Mouse (Mus musculus) intestine, postnatal 0 days (tissue): Measurements from ENCODE around the gene Rab37. TPM values are rescaled to one million over a fixed set of nuclear protein-coding genes. Genes with fewer than 3 reads are reported as not detected.
A peak's percentile ranks its signal among the peaks of the same experiment; 100 is the strongest.

ENCODE experiments used
- ATAC-seq: fragments of 200-750 bp; cut with Nextera tagmentation; 2 replicates; pipeline ENCODE4 v1.8.0; 2017; ENCODE audit warnings: mild to moderate bottlenecking, moderate TSS enrichment, moderate library complexity
- H3K27ac ChIP-seq: fragments of 300-500 bp; sonication (generic); 2 replicates; pipeline ENCODE4 v1.5.1; 2014; ENCODE audit warnings: mild to moderate bottlenecking, low read depth, low read length, moderate library complexity
- H3K27me3 ChIP-seq: fragments of 300-500 bp; sonication (generic); replicated peaks from 2 replicates; pipeline ENCODE4 v1.6.1; 2014; ENCODE audit warnings: low read length, mixed read lengths; ENCODE audit not compliant: control insufficient read depth, insufficient read depth
- H3K36me3 ChIP-seq: fragments of 300-500 bp; sonication (generic); 2 replicates; pipeline ENCODE4 v1.6.1; 2014; ENCODE audit warnings: mild to moderate bottlenecking, moderate library complexity; ENCODE audit not compliant: control insufficient read depth, insufficient read depth
- H3K4me1 ChIP-seq: fragments of 300-500 bp; sonication (generic); replicated peaks from 2 replicates; pipeline ENCODE4 v1.6.1; 2014; ENCODE audit warnings: antibody characterized with exemption, low read length, mixed read lengths; ENCODE audit not compliant: control insufficient read depth, insufficient read depth
- H3K4me2 ChIP-seq: fragments of 300-500 bp; sonication (generic); replicated peaks from 2 replicates; pipeline ENCODE4 v1.6.1; 2014; ENCODE audit warnings: low read depth, mild to moderate bottlenecking, moderate library complexity
- H3K4me3 ChIP-seq: fragments of 300-500 bp; sonication (generic); 2 replicates; pipeline ENCODE4 v1.5.1; 2014; ENCODE audit warnings: low read depth, low read length
- H3K9ac ChIP-seq: fragments of 300-500 bp; sonication (generic); 2 replicates; pipeline ENCODE4 v1.6.1; 2014; ENCODE audit warnings: mild to moderate bottlenecking, low read depth, low read length
- H3K9me3 ChIP-seq: fragments of 300-500 bp; sonication (generic); 2 replicates; pipeline ENCODE4 v1.6.1; 2016; ENCODE audit warnings: mixed run types; ENCODE audit not compliant: control insufficient read depth
- CTCF ChIP-seq: sonication (generic); IDR thresholded peaks from 2 replicates; pipeline ENCODE4 v1.5.1; 2016; ENCODE audit warnings: low read depth, mild to moderate bottlenecking, control low read depth, antibody characterized with exemption, moderate library complexity
- WGBS: fragments of 180-500 bp; shearing (Covaris S2); extraction: QIAGEN DNeasy Blood & Tissue Kit; methylation state at CpG from one replicate; pipeline ENCODE4 v1.1.7; 2014; 5-methylcytosine and 5-hydroxymethylcytosine counted together
- polyA plus RNA-seq: library from polyadenylated mRNA; unstranded; fragments of >200 nt; fragmentation: Nextera tagmentation; extraction: Ambion mirVana; gene quantifications from 2 replicates; pipeline ENCODE4 v1.2.1, GENCODE M21; 2015

Rab37 gene
- polyA plus RNA-seq, 1 experiment from 2014 or later: 3.7 TPM

DNA sequence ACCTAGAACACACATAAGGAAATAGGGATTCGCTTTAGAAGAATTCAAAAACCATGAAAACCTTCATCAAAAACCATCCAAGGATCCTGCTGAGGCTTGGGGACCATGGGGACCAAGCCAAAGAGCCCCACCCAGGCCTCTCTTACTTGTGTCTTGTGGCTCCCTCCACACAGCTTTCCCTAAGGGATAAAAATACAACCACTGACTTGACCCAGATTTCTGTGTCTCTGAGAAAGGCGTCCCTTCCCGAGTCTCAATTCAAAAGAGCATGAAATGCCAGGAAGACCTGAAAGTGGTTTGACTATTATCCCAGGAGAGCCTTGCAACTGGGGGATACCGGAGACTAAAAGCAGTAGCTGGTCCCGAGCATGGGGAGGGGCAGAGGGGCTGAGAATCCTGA lies 18.2 kb upstream of the Rab37 start:
- H3K27me3 ChIP-seq: no peaks in the 10 kb centered on the region
- H3K36me3 ChIP-seq: no peaks in the 10 kb centered on the region
- no peak overlapping the region for H3K9ac ChIP-seq
- WGBS: 82% methylated on average over 5 of the region's 5 CpGs
- no peak overlapping the region for H3K4me3 ChIP-seq
- no peaks in the 10 kb centered on the region for H3K9me3 ChIP-seq
- H3K4me2 ChIP-seq: no peak overlapping the region
- ATAC-seq: no peak
- H3K4me1 ChIP-seq: peaks cover 2% of the 10 kb centered on the region; the same call in 1 of the 2 replicates
- TF ChIP-seq CTCF: no peak
- no peak overlapping the region for H3K27ac ChIP-seq

DNA sequence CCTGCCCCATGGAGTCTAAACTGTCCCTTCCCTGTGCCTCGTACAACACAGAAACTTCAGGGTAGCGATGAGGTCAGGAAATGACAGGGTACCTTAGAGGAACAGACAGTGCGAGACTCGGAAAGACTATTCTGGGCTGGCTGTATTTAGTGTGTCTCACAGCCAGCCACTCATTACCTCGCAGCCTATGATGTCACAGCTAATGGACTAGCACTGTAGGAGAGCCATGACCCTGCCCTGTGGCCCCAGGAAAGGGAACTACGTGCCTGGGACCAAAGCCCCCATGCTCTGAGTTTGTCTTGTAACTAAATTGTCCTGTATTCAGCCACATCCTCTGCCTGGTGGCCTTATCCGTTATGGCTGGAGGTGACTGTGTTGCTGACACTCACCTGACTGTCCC lies 15.8 kb upstream of the Rab37 start:
- H3K36me3 ChIP-seq: no peaks in the 10 kb centered on the region
- H3K27me3 ChIP-seq: no peaks in the 10 kb centered on the region
- no peak for ATAC-seq
- no peak for TF ChIP-seq CTCF
- no peak overlapping the region for H3K4me3 ChIP-seq
- no peak overlapping the region for H3K27ac ChIP-seq
- no peaks in the 10 kb centered on the region for H3K9me3 ChIP-seq
- no peak overlapping the region for H3K4me2 ChIP-seq
- 35% methylated on average over 7 of the region's 7 CpGs for WGBS
- H3K4me1 ChIP-seq: peaks cover 2% of the 10 kb centered on the region; the same call in 1 of the 2 replicates
- H3K9ac ChIP-seq: no peak overlapping the region

DNA sequence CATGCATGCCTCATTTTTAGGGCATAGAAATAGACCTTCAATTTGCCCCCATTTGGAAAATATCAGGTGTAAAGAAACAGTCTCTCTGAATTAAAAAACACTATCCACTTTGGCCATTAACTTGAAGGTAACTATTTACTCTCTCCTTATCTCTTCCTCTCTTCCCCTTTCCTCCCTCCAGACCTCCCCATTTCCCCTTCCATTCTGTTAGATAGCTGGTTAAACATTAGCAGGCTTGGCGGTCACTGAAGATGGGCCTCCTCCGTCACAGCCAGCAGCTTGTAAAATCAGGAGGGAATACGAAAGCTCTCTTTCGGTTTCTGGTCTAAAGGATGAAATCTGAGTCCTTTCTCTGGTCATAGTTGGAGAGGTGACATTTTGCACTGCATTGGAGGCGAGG lies 15.4 kb upstream of the Rab37 start:
- no peak overlapping the region for H3K27ac ChIP-seq
- H3K4me2 ChIP-seq: no peak overlapping the region
- H3K9me3 ChIP-seq: no peaks in the 10 kb centered on the region
- no peaks in the 10 kb centered on the region for H3K36me3 ChIP-seq
- H3K27me3 ChIP-seq: no peaks in the 10 kb centered on the region
- WGBS: 30% methylated on average over 5 of the region's 5 CpGs
- no peak for ATAC-seq
- TF ChIP-seq CTCF: no peak
- H3K4me1 ChIP-seq: peaks cover 2% of the 10 kb centered on the region; the same call in 1 of the 2 replicates
- H3K4me3 ChIP-seq: no peak overlapping the region
- H3K9ac ChIP-seq: no peak overlapping the region

DNA sequence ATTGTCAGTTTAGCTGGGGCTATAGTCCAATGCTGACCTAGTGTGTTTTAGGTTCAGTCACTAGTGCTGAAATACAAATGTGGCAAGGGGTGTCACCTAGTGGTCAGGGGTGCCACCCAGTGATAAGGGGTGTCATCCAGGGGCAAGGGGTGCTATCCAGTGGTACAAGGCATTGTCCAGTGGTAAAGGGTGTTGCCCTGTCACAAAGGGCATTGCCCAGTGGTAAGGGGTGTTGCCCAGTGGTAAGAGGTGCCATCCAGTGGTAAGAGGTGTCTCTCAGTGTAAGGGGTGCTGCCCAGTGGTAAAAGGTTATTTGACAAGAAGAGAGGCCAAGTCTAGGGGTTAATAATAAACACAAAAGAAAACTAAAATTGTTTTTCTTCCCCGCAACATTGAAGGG lies 13.8 kb upstream of the Rab37 start:
- Histone ChIP-seq H3K9ac (no peak overlapping the region), H3K36me3 (no peaks in the 10 kb centered on the region), H3K4me3 (no peak overlapping the region), H3K27ac (no peak overlapping the region), H3K4me2 (no peak overlapping the region), H3K4me1 (0 out of 2 replicates have a peak, but pooled peaks cover 2% of the 10 kb centered on the region), H3K9me3 (no peaks in the 10 kb centered on the region), H3K27me3 (no peaks in the 10 kb centered on the region; the same call in 1 of the 2 replicates)
- 95% methylated on average over 1 of the region's 1 CpGs for WGBS
- TF ChIP-seq CTCF: no peak
- no peak for ATAC-seq

DNA sequence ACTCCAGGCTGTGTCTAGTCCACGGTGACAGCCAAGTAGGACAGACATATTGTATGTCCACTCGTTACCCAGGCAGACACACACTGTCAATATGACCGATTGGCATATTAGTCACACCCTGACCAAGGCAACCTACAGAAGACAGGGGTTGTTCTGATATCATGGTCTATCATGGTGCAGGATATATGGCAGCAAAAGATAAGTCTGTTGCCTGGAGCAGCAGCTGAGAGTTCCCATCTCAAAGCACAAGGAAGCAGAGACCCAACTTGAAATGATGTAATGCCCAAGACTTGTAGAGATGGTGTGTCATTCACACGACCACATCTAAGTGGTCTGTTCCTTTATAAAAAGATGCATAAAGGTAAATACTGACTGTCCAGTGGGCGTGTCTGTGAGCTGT lies 12.6 kb upstream of the Rab37 start:
- no peak for TF ChIP-seq CTCF
- no peak for ATAC-seq
- WGBS: 73% methylated on average over 5 of the region's 5 CpGs
- Histone ChIP-seq H3K27me3 (no peaks in the 10 kb centered on the region; the same call in 1 of the 2 replicates), H3K9me3 (no peaks in the 10 kb centered on the region), H3K36me3 (no peaks in the 10 kb centered on the region), H3K4me1 (0 out of 2 replicates have a peak, but pooled peaks cover 2% of the 10 kb centered on the region), H3K4me3 (no peak overlapping the region), H3K27ac (no peak overlapping the region), H3K9ac (no peak overlapping the region), H3K4me2 (no peak overlapping the region)

DNA sequence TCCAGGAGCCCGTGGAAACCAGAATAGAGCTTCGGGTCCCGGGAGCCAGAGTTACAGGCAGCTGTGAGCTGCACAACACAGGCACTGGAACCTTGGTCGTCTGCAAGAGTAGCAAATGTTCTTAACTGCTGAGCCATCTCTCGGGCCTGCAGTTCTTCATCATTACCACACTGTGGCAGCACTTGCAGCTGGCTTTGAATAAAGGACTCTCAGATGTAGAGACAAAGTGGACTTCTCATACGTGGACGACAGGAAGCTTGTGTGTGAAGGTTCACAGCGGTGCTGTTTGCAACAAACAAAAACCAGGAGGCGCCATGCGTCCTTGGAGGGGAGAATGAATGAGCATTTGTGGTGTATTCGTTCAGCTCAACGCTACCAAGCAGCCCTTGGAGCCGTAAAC lies 10.3 kb upstream of the Rab37 start:
- Histone ChIP-seq H3K9ac (no peak overlapping the region), H3K27me3 (no peaks in the 10 kb centered on the region; the same call in 1 of the 2 replicates), H3K36me3 (no peaks in the 10 kb centered on the region), H3K27ac (no peak overlapping the region), H3K9me3 (no peaks in the 10 kb centered on the region), H3K4me1 (no peaks in the 10 kb centered on the region), H3K4me3 (no peak overlapping the region), H3K4me2 (no peak overlapping the region)
- no peak for ATAC-seq
- WGBS: 29% methylated on average over 13 of the region's 13 CpGs
- TF ChIP-seq CTCF: peak; percentile 90

DNA sequence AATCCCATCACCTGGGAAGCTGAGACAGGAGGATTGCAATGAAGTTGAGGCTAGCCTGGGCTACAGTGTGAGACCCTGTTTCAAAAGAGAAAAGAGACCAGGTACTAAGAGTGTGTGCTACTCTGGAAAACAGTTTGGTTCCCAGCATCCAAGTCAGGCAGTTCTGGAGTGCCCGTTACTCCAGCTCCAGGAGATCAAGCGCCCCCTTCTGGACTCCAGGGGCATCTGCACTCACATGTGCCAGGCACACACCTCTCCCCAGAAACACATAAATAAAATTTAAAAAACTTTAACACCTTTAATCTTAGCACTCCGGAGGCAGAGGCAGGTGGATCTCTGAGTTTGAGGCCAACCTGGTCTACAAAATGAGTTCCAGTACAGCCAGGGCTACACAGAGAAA lies 9.9 kb upstream of the Rab37 start:
- Histone ChIP-seq H3K4me1 (no peaks in the 10 kb centered on the region), H3K9ac (no peak overlapping the region), H3K9me3 (no peaks in the 10 kb centered on the region), H3K4me2 (no peak overlapping the region), H3K36me3 (no peaks in the 10 kb centered on the region), H3K27ac (no peak overlapping the region), H3K27me3 (no peaks in the 10 kb centered on the region; the same call in 1 of the 2 replicates), H3K4me3 (no peak overlapping the region)
- no peak for ATAC-seq
- 57% methylated on average over 3 of the region's 3 CpGs for WGBS
- no peak for TF ChIP-seq CTCF
